Mouse (Mus musculus): ENCODE measurements at regions not wholly inside any gene's neighbourhood (a gene's known extent, or its start where the extent isn't known, plus 50 kb on each side); places are given as distances from the start of the nearest gene placed in this dataset.

GRCm38 (mm10) chr9:68072624-68073023 is 232.4 kb downstream of the Vps13c start:
- H3K36me3 ChIP-seq, result no peaks in the 10 kb centered on the region
- ATAC-seq (replicated peaks; ENCODE audit: insufficient number of reproducible peaks, insufficient read depth, low FRiP score, low read depth), result no peak
- no peaks in the 10 kb centered on the region for H3K27me3 ChIP-seq
- no peak overlapping the region for H3K27ac ChIP-seq
- H3K4me3 ChIP-seq, result no peak overlapping the region
- WGBS, result 87% methylated on average over 4 of the region's 4 CpGs
- no peak overlapping the region for H3K9ac ChIP-seq
- no peak overlapping the region for H3K4me2 ChIP-seq
- no peaks in the 10 kb centered on the region for H3K9me3 ChIP-seq (replicated peaks)
- H3K4me1 ChIP-seq (replicated peaks), result no peaks in the 10 kb centered on the region

GRCm38 (mm10) chr9:68077329-68077728 is 237.1 kb downstream of the Vps13c start:
- H3K4me2 ChIP-seq, result no peak overlapping the region
- WGBS, result 70% methylated on average over 2 of the region's 2 CpGs
- no peaks in the 10 kb centered on the region for H3K4me1 ChIP-seq (replicated peaks)
- H3K36me3 ChIP-seq, result no peaks in the 10 kb centered on the region
- H3K27ac ChIP-seq, result no peak overlapping the region
- ATAC-seq (replicated peaks; ENCODE audit: insufficient number of reproducible peaks, insufficient read depth, low FRiP score, low read depth), result no peak
- no peaks in the 10 kb centered on the region for H3K27me3 ChIP-seq
- H3K4me3 ChIP-seq, result no peak overlapping the region
- no peaks in the 10 kb centered on the region for H3K9me3 ChIP-seq (replicated peaks)
- H3K9ac ChIP-seq, result no peak overlapping the region

DNA sequence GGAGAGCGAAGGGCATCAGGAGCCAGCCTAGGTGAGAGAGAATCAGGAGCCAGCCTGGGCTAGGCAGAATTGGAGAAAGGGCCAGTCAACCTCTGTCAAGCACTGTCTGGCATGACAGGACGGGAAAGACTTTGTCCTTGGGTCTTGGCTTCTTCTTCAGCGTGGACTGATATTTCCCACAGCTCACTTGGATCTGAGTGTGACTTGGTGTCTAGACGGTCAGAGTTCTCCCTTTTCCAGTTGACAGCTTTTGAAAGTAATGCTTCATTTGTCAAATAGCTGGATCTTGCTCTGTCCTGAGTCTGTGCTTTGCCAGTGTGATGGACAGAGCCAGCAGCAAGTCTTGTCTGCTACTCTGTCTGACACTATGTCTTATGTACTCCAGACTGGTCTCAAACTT is 243.1 kb downstream of the Vps13c start:
- Histone ChIP-seq H3K4me2 (no peak overlapping the region), H3K4me1 (replicated peaks) (no peaks in the 10 kb centered on the region), H3K36me3 (no peaks in the 10 kb centered on the region), H3K4me3 (no peak overlapping the region), H3K27me3 (no peaks in the 10 kb centered on the region), H3K9me3 (replicated peaks) (no peaks in the 10 kb centered on the region), H3K27ac (no peak overlapping the region), H3K9ac (no peak overlapping the region)
- WGBS, result 74% methylated on average over 4 of the region's 4 CpGs
- ATAC-seq (replicated peaks; ENCODE audit: insufficient number of reproducible peaks, insufficient read depth, low FRiP score, low read depth), result no peak

- Histone ChIP-seq H3K9me3 (replicated peaks) (no peaks in the 10 kb centered on the region), H3K4me2 (no peak overlapping the region), H3K9ac (no peak overlapping the region), H3K4me1 (replicated peaks) (no peaks in the 10 kb centered on the region), H3K27me3 (no peaks in the 10 kb centered on the region), H3K36me3 (no peaks in the 10 kb centered on the region), H3K4me3 (no peak overlapping the region), H3K27ac (no peak overlapping the region)
- ATAC-seq (replicated peaks; ENCODE audit: insufficient number of reproducible peaks, insufficient read depth, low FRiP score, low read depth), result no peak
- WGBS, result 65% methylated on average over 4 of the region's 4 CpGs
Observed at GRCm38 (mm10) chr9:68084966-68085365, 244.8 kb downstream of the Vps13c start.

DNA sequence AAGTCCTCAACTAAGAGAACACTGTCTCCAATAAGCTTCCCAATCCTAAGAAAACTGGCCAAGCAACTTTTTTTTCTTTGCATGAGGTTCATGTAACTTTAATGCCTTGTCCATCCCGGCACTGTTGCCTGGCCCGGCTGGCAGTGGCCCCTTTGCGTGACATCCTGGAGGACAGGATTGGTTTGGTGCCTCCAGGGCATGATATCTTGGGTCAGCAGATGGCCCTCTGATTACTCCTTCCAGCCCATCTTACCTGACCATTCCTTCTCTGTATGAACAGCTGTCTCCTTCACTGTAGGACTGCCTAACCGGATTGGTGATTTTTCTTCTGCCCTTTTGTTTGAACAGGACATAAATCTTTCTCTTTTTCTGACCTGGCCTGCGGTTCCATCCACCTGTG is 254.4 kb downstream of the Vps13c start:
- H3K27me3 ChIP-seq, result no peaks in the 10 kb centered on the region
- H3K9me3 ChIP-seq (replicated peaks), result no peaks in the 10 kb centered on the region
- H3K4me1 ChIP-seq (replicated peaks), result no peaks in the 10 kb centered on the region
- H3K9ac ChIP-seq, result no peak overlapping the region
- no peak overlapping the region for H3K4me2 ChIP-seq
- H3K36me3 ChIP-seq, result no peaks in the 10 kb centered on the region
- no peak overlapping the region for H3K4me3 ChIP-seq
- ATAC-seq (replicated peaks; ENCODE audit: insufficient number of reproducible peaks, insufficient read depth, low FRiP score, low read depth), result no peak
- 80% methylated on average over 5 of the region's 5 CpGs for WGBS
- no peak overlapping the region for H3K27ac ChIP-seq

DNA sequence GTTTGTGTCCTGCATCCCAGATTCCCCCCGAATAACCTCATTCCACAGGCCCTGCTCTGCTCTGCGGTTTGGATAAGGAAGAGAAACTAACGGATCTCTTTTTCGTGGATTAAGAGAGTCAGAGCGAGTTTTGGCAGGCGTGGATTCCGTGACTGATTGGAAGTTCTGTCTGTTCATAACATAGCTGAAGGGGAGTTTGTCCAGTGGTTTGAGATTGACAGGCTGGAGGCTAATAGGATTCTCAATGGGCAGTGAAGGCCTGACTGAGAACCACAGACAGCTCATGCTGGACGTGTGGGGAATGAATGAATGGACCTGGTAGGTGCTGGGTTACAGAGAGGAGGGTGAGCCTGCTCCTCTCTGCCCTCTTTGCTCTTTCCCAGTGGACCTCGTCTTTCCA is 269.6 kb downstream of the Vps13c start:
- Histone ChIP-seq H3K36me3 (no peaks in the 10 kb centered on the region), H3K9me3 (replicated peaks) (no peaks in the 10 kb centered on the region), H3K4me2 (no peak overlapping the region), H3K27me3 (no peaks in the 10 kb centered on the region), H3K4me3 (no peak overlapping the region), H3K9ac (no peak overlapping the region), H3K4me1 (replicated peaks) (no peaks in the 10 kb centered on the region), H3K27ac (no peak overlapping the region)
- WGBS, result 78% methylated on average over 9 of the region's 9 CpGs
- no peak for ATAC-seq (replicated peaks; ENCODE audit: insufficient number of reproducible peaks, insufficient read depth, low FRiP score, low read depth)

- no peaks in the 10 kb centered on the region for H3K36me3 ChIP-seq
- H3K9ac ChIP-seq, result no peak overlapping the region
- H3K27ac ChIP-seq, result no peak overlapping the region
- 80% methylated on average over 10 of the region's 10 CpGs for WGBS
- no peaks in the 10 kb centered on the region for H3K9me3 ChIP-seq (replicated peaks)
- H3K4me3 ChIP-seq, result no peak overlapping the region
- no peak overlapping the region for H3K4me2 ChIP-seq
- H3K27me3 ChIP-seq, result no peaks in the 10 kb centered on the region
- ATAC-seq (replicated peaks; ENCODE audit: insufficient number of reproducible peaks, insufficient read depth, low FRiP score, low read depth), result no peak
- H3K4me1 ChIP-seq (replicated peaks), result no peaks in the 10 kb centered on the region
Observed at GRCm38 (mm10) chr9:68115151-68115690, 275.0 kb downstream of the Vps13c start.

- 78% methylated on average over 10 of the region's 10 CpGs for WGBS
- no peak for ATAC-seq (replicated peaks; ENCODE audit: insufficient number of reproducible peaks, insufficient read depth, low FRiP score, low read depth)
- H3K4me3 ChIP-seq, result no peak overlapping the region
Observed at GRCm38 (mm10) chr9:68116221-68116741, 276.1 kb downstream of the Vps13c start.

DNA sequence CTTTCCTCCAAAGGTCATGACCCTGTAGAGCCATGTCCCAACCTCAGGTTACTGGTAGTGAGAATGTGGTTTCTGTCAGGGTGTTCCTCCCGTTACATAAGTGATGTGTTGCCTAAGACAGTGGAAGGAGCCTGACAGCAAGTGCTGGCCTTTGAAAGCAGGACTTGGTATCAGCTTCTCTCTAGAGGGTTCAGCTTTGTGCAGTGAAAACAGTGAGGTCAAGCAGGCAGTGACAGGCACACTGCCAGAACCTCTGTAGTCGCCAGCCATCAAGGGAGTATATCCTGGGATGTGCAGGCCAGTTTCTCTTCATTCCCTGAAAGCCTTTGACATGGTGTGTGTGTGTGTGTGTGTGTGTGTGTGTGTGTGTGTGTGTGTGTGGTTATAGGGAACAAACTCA is 278.1 kb downstream of the Vps13c start:
- Histone ChIP-seq H3K27me3 (0 out of 2 replicates have a peak, but pooled peaks cover 2% of the 10 kb centered on the region), H3K27ac (no peak overlapping the region), H3K9ac (no peak overlapping the region), H3K9me3 (replicated peaks) (no peaks in the 10 kb centered on the region), H3K4me1 (replicated peaks) (no peaks in the 10 kb centered on the region), H3K4me3 (no peak overlapping the region), H3K4me2 (no peak overlapping the region), H3K36me3 (no peaks in the 10 kb centered on the region)
- 31% methylated on average over 2 of the region's 2 CpGs for WGBS
- no peak for ATAC-seq (replicated peaks; ENCODE audit: insufficient number of reproducible peaks, insufficient read depth, low FRiP score, low read depth)

More at GRCm38 (mm10) chr9:68116221-68116741, 276.1 kb downstream of the Vps13c start:
- Histone ChIP-seq H3K36me3 (no peaks in the 10 kb centered on the region), H3K27ac (no peak overlapping the region), H3K9ac (no peak overlapping the region), H3K9me3 (replicated peaks) (no peaks in the 10 kb centered on the region), H3K4me2 (no peak overlapping the region), H3K27me3 (no peaks in the 10 kb centered on the region), H3K4me1 (replicated peaks) (no peaks in the 10 kb centered on the region)

- no peak overlapping the region for H3K4me3 ChIP-seq
- no peaks in the 10 kb centered on the region for H3K36me3 ChIP-seq
- H3K4me2 ChIP-seq, result no peak overlapping the region
- H3K9me3 ChIP-seq (replicated peaks), result no peaks in the 10 kb centered on the region
- H3K4me1 ChIP-seq (replicated peaks), result no peaks in the 10 kb centered on the region
- 0 out of 2 replicates have a peak, but pooled peaks cover 2% of the 10 kb centered on the region for H3K27me3 ChIP-seq
- no peak overlapping the region for H3K9ac ChIP-seq
- 43% methylated on average over 3 of the region's 3 CpGs for WGBS
- no peak overlapping the region for H3K27ac ChIP-seq
- ATAC-seq (replicated peaks; ENCODE audit: insufficient number of reproducible peaks, insufficient read depth, low FRiP score, low read depth), result no peak
Observed at GRCm38 (mm10) chr9:68122266-68122665, 282.1 kb downstream of the Vps13c start.

DNA sequence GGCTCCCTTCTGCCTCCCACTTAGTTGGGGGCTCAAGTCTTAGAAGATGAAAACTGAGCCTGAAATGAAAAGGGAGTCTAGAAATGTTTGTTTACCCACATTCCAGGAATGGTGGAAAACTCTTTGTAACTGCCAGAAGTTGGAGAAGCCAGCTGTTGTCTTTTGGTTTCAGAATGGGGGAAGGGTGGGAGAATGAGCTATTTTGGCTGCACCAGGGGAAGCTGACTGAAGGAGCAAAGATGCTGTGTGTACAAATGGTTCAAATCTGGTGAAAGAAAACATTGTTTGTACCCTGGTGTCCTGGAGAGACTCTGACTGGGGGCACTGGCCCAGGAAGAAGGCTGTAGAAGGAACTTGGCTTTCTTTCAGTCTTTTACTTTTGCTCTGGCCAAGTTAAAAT is 291.1 kb downstream of the Vps13c start:
- H3K4me3 ChIP-seq, result no peak overlapping the region
- H3K27me3 ChIP-seq, result no peaks in the 10 kb centered on the region
- no peak for ATAC-seq (replicated peaks; ENCODE audit: insufficient number of reproducible peaks, insufficient read depth, low FRiP score, low read depth)
- H3K36me3 ChIP-seq, result no peaks in the 10 kb centered on the region
- no peaks in the 10 kb centered on the region for H3K9me3 ChIP-seq (replicated peaks)
- no peak overlapping the region for H3K27ac ChIP-seq
- H3K4me2 ChIP-seq, result no peak overlapping the region
- no peaks in the 10 kb centered on the region for H3K4me1 ChIP-seq (replicated peaks)
- no peak overlapping the region for H3K9ac ChIP-seq

DNA sequence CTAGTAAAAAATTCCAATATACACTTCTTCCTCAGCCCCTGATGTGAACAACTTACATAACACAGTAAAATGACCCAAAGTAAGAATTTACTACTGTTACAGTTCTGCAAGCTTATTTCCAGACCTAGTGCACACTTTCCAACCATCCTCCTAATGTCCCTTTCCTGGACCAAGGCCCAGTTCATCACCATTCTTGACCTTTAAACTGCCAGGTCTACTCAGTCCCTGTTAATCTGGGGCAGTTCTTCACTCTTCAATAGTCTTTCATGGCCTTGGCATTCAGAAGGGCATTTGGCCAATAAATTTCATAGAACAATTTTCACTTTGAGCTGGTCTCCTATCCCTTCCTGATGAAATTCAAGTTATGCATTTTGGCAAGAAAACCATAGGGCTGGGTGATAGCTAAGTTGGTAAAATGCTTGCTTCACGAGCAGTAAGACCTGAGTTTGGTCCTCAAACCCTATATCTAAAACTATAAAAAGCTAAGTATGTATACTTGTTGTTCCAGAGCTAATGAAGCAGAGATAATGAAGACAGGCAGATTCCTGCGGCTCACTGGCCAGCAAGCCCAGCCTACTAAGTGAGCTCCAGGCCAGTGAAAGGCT is 295.4 kb downstream of the Vps13c start:
- Histone ChIP-seq H3K27ac (no peak overlapping the region), H3K9me3 (replicated peaks) (no peaks in the 10 kb centered on the region), H3K27me3 (no peaks in the 10 kb centered on the region), H3K36me3 (no peaks in the 10 kb centered on the region), H3K4me1 (replicated peaks) (no peaks in the 10 kb centered on the region), H3K4me2 (no peak overlapping the region), H3K9ac (no peak overlapping the region), H3K4me3 (no peak overlapping the region)
- WGBS, result 54% methylated on average over 2 of the region's 2 CpGs
- no peak for ATAC-seq (replicated peaks; ENCODE audit: insufficient number of reproducible peaks, insufficient read depth, low FRiP score, low read depth)

All from heart, embryonic 15.5 days (tissue).